Mouse (Mus musculus): ENCODE data around the gene Smap1.

The Smap1 gene

DNA sequence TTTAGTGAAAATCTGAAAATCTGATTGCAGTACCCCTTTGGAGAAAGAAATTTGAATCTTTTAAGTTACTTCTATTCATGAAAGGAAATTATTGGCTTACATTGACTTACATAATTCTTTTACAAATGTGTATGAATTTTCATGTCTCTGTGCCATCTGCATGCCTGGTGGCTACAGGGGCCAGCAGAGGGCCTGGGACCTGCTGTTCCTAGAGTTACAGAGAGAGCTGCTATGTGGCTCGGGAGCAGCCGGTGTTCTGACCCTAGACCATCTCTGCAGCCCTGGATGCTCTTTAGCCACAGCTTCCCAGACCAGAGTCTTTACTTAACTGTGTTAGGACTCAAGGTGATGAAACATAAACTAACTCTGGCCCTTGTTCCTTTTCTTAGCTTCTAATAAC is 1.8 kb downstream of the Smap1 start:
- no peak for DNase-seq (ENCODE audit: low spot score in 2 of 2)

DNA sequence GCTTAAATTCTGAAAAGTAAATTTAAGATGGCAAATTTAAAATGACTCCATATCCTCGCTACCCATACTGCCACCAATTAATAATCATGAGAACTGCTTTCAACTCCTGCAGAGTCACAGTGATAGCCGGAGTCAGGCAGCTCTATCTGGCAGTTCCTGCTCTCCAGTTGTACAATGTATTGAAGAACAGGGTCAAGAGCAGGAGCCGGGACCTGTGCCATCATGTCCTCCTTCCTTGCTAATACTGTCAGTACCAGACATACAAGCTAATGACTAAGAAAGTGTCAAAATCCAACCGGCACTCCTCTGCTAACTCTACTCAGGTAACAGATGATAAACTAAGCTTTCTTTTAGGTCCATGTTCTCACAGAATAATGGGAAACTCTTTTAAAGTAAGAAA is 3.0 kb downstream of the Smap1 start:
- DNase-seq (ENCODE audit: low spot score in 2 of 2): no peak

DNA sequence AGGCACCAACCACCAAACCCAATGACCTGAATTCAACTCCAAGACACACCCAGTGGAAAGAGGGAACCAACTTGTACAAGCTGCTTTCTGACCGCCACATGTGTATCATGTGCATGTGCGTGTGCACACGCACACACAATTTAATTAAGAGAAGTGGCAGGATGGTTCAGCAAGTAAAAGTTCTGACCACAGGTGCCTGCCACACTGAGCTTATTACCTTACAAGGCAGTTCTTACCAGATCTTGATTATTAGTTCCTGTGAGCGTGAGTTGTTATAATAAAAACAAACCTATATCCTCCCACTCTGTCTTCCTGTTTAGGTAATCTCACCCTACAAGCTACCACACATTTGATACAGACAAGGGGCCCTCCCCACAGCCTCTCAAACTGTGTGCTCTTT is 6.6 kb downstream of the Smap1 start:
- DNase-seq (ENCODE audit: low spot score in 2 of 2): no peak

DNA sequence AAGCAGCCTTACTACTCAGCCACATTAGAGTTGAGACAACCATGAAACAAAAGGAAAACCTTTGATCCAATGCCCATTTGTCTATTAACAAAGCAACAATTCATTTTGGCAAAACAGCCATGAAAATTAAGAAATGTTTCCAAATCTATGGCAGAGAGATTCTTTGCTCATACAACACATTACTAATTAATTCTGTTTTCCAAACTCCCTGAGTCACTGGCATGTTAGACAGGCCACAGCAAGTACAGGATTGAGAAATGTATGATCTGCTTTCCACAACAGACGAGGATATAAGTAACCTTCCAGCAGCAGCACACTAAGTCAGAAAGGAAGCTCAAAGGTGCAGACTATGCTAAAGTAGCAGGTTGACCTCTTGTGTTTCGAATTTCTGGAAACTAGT is 9.1 kb downstream of the Smap1 start:
- DNase-seq (ENCODE audit: low spot score in 2 of 2): no peak

DNA sequence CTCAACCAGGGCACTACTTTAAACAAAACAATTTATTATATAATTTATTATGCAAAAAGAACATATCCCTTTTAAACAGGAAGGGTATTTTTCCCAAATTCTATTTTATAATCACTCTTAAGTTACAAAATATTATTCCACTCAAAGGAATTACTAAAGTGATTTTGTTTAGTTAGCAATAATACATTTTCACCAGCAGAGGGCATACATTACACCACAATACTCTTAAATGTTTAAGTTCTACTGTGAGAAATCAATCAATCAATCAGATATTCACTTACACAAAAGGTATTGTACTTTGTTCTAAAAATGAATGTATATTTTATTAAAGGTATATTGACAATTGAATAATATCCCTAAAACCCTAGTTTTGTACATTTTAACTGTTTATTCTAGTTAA is 16.0 kb downstream of the Smap1 start:
- no peak for DNase-seq (ENCODE audit: low spot score in 2 of 2)

DNA sequence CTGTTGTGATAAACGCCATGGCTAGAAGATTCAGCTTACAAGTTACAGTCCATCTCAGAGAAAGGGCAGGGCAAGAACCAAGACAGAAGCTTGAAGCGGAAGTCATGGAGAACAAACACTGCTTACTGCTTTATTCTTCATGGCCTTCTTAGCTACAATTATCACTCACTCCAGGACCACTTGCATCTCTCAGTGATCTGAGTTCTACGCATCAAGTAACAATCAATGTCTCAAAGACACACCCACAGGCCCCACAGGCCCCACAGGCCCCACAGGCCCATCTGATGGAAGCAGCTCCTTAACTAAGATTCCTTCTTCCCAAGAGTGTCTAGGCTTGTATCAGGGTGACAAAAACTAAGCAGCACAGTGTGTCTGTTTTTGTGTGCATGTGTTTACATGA is 18.8 kb downstream of the Smap1 start:
- no peak for DNase-seq (ENCODE audit: low spot score in 2 of 2)

DNA sequence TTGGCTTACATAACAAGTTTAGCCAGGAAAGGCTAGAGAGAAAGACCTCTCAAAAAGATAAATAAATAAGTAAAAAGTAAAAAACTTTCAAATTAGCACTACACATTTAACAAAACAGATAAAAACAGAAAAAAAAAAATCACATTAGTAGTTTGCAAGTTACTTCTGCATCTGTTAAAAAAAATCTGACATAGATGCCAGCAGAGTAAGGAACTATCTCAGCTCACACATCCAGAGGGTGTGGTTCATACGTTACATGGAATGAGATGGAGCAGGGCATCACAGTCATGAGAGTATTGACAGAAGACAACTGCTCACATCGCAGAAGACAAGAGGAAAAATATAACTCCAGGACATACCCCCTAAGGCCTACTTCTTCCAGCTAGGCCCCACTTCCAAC is 19.4 kb downstream of the Smap1 start:
- DNase-seq (ENCODE audit: low spot score in 2 of 2): no peak

DNA sequence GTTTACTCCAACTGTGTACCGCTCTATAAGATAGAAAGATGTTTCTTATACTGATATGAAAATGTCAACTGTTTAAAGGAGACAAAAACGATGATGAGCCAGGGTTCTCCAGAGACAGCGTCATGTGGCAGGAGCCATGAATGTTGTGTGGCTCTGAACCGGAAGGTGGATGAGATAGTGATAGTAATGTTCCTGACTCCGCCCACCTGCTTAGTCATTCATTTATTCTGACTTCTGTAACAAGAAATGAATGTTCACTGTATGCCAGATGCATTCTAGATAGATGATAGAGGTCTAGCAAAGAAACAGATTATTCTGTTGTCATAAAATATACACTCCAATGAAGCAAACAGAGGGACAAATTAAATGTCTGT is 22.5 kb downstream of the Smap1 start:
- no peak for DNase-seq (ENCODE audit: low spot score in 2 of 2)

DNA sequence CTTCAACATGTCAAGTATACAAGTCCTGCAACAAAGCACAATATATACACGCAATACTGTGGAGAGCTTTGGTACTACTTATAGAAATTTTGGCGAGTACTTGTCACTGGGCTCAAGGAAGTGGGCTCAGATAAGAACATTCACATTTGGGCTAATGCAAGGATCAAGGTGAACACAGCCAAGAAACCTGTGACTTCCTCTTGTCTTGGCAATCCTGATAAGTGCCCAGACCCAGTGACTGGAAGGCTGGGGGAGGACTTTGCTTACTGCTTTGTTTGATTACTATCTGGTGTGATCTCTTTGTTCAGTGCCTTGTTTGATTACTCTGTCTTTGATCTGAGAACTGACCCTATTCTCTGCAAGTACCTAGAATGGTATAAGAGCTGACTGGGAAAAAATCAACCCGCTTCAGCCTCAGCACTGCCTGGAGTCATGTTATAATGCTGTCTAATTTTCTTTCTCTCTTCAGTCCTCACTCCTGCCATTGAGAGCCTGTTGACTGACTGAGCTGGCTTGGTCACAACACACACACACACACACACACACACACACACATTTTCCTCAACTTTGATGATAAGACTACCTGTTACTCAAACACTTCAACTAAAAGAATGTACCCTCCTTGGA is 23.0 kb downstream of the Smap1 start:
- no peak for DNase-seq (ENCODE audit: low spot score in 2 of 2)

DNA sequence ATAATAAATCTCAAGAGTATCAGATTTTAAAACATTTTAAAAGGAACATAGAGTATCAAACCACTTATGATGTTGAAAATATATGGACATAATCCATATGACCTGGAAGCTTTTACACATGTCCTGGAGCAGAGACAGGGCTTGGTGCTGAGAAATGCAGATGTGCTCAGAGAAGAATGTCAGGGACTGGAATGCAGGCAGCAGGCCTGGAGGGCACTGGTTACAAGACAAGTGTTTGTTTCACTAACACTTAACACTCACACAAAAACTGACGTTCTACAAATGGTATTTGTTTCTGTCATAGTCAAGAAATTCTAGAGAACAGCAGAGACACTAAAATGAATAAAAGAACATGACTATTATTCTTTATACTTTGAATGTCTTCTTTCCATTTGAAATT is 30.0 kb downstream of the Smap1 start:
- no peak for DNase-seq (ENCODE audit: low spot score in 2 of 2)

DNA sequence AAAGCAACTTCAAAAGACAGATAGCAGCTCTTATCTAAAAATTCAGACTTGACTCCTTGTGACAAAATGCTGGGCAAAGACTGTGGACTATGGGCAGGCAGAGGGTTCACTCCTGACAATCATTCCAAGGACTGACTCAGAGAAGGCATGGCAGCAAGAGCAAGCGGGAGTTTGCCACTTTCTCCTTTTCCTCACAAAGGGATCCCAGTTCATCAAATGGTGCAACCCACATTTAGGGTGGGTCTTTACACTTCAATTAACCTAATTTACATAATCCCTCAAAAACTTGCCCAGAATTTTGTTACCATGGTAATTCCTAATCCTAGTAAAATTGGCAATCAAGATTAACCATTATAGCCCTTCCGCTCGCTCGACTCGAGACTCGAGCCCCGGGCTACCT is 37.2 kb downstream of the Smap1 start:
- DNase-seq (ENCODE audit: low spot score in 2 of 2): no peak

DNA sequence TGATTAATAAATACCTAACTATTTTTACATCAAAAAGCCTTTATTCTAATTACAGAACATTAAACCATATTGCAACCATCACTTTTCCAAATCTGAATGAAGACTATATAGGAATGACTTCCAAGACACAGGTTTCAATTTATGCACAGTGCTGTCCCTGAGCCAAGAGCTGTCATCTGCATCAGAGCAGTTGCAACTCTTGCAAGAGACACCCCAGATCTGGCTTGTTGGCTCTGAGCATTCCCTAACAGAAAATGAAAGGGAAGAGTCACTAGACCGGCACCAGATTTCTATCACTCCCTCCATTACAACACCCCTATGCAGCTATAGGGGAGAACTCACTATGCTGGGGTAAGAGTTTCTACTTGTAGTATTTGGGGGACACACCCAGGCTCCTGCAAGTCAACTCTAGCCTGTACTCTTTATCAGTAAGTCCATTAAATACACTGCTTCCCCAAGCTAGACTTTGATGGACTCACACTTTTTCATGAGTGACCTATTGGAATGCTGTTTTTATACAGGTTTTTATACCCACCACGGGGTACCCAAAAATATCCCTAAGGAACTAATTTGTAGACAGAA is 37.9 kb downstream of the Smap1 start:
- no peak for DNase-seq (ENCODE audit: low spot score in 2 of 2)

DNA sequence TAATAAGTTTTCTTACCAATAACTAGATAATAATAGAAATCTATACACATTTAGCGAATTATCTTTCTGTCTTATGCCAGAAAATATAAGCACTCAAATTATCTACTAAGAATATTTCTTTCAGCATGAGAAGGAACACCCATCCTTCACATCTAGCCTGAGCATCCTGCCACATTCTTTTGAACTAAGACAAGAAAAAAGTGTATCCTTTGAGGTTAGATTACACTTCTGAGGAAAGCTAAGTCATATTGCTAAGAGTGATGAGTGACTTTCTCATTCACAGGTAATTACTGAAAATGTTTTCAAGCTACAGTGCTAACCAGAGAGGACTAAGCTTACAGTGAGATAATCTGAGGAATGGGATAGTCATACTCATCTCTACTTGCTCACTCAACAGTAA is 39.4 kb downstream of the Smap1 start:
- no peak for DNase-seq (ENCODE audit: low spot score in 2 of 2)

DNA sequence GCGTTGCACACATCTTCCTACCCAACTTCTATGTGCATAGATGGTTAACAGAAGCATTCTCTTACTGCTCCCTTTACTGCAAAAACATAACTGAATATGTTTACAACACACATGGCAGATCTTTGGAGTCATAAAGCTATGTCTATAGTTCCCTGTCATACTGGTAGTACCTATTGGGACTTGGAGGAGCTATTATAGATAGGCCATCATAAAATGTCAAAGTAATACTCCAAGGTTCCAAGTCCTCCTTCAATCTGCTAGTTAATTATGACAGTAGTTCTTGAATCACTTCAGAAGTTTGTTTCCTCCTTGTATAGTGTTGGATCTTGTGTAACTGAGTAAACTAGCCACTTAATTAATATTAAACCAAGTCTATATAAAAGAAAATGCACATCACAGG is 49.9 kb downstream of the Smap1 start:
- DNase-seq (ENCODE audit: low spot score in 2 of 2): no peak

DNA sequence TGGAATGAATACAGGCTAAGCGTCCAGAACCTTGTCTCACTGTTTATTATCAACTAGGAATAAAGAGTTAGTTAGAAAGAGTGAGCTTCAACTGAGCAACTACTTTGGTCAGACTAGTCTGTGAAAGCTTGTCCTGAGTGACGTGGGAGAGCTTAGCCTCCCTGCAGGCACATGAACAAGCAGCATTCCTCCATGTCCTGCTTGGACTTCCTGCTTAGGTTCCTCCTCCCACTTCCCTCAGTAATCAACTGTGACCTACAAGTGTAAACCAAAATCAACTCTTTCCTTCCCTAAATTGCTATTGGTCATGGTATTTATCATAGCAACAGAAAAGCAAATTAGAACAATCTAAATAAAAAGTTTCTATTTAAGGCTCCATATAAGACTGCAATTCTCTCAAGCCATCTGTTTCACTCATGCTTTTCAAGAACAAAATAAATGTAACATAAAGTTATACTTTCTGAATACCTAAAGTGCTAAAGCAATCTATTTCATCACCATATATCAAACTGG is 54.7 kb downstream of the Smap1 start:
- DNase-seq (ENCODE audit: low spot score in 2 of 2): no peak

DNA sequence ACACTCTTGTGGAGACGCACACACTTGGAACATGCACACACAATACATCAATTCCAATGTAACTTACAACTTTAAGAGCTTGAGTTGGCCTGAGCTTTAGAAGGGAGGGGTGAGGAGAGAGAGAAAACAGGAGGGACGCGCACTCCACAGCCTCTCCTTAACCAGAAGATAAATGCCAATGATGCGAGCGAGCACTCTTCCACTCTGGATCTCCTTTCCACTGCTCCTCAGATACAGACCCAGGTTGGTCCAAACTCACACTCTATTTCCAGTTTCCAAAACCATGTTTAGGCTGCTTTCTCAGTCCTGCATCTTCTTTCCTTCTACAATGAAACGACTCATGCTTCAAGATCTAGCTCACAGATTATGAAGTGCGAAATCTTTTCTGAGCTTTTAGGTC is 56.6 kb downstream of the Smap1 start:
- DNase-seq (ENCODE audit: low spot score in 2 of 2): no peak

DNA sequence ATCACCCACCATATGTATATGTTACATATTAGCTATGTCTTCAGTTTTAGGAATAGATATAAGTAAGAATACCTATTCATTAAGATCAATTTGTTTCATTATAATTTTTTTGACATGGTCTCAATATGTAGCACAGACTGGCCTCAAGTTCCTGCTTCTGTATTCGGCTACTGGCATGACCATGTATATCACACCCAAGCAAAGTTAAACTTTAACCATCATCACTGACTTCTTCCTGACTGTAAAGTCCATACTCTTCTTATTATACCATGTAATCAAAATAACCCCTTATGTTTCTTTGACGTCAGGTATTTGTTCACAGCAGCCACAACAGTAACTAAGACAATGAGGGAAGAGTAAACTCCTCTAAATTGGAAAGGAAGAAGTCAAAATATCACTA is 61.2 kb downstream of the Smap1 start:
- no peak for DNase-seq (ENCODE audit: low spot score in 2 of 2)

DNA sequence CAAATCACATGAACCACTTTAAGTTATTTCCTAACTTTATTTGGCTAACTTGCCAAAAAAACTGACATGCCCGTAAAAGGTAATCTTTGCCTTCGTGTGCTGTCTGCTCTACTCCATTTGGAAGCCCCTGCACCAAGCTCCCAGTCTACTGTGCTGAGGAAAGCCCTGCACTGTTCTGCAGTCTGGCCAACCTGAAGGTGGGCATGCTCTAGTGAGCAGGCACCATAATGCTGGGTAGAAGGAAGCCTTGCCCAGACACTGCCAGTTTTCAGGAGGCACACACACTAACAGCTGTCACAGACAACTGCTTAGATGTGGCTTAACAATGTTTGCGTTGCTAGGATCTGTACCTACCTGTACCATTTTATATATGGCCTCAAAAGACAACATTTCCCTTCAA is 66.5 kb downstream of the Smap1 start:
- DNase-seq (ENCODE audit: low spot score in 2 of 2): no peak

DNA sequence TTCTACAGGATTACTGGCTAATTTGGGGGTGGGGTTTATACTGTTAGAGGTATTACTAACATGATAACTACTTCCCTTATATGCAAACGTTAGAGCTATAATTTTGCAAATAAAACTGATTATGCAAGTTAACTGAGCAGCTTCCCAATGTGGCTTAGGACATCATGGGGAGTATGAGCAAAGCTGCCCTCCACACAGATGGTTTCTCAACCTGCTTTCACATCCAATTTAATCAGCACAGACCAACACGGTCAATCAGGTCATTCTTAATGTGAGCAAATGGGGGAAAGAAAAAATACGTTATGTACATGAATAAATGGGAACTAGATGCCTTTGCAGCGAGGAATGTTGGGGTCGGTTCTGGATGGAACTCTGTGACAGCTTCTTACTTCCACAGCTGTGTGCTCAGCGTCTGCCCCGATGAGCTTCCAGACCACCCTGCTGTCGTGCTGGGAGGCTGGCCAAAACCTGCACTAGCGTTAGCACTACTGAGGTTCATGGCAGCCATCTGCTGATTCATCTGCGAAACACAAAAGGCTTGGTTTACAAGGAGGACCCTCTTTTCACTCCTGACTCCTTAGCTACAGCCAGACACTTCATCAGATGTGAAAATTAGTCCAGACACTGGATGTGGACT is 76.0 kb downstream of the Smap1 start:
- no peak for DNase-seq (ENCODE audit: low spot score in 2 of 2)

DNA sequence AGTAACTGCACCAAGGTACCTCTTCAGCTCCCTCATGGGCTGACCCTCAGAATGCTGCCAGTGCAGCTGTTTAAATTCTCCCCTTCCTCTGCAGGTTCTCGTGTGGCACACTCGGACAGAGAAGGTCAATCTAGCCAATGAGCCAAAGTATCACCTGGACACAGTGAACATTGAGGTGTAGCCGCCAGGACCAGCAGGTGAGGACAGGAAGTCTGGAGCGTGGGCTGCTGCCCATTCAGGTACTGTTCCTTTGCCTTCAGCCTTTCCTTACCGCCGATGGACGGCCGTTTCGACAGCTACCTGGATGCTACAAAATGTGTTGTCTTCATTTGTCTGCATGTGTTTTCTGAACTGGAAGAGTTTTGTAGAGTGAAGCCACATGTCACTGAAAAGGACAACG is 77.1 kb downstream of the Smap1 start:
- no peak for DNase-seq (ENCODE audit: low spot score in 2 of 2)

DNA sequence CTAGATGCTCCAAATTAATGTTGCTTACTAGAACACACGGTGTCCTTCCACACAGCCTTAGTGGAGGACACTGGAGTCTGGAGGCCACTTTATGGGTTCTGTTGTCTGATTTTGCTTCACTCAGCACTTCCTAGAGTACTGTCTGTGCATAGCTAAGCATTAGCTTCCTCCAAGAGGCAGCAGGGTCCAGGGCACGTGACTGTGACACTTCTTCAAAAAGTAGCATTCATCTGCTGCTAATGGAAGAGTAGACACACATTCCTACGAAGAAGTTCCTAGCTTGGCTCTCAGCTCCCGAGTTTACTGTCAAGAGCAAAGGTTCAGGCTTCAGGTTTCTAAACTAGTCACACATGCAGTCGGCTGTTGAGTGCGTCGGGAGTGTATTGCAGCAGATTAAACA is 78.3 kb downstream of the Smap1 start:
- peak in 1 of 2 experiments; percentile 33 for DNase-seq (ENCODE audit: low spot score in 2 of 2)

DNA sequence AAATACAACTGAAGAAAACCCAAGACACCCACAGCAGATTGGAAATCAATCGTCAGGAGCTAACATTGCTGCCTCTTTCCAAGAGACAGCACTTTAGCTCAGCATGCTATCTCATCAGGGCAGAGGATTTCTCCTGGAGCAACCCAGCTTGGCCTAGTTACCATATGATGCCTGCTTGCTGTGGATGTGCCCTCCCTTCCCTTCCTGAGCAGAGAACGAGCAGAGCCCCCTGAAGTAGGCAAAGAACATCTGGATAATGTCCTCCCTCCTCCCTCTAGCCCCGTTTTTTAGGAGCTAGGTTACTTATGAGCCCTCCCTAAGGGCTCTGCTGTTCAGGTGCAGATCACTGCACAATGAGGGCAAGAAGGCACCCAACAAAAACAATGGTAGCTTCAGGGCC is 79.5 kb downstream of the Smap1 start:
- DNase-seq (ENCODE audit: low spot score in 2 of 2): no peak

DNA sequence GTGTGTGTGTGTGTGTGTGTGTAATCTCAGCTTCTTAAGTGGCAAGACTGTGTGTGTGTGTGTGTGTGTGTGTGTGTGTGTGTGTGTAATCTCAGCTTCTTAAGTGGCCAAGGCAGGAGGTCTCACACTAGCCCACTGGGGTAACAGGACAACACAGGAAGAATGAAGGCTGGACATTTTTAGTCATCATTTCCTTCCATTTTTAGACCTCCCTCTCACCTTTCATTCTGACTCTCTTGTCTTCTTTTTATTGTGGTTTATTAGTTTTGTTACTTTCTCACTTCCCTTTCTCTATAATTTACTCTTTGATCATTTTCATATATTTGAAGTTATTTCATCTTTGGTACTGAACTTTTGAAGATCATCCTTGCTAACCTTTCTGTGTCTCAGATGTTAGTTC is 81.2 kb downstream of the Smap1 start:
- no peak for DNase-seq (ENCODE audit: low spot score in 2 of 2)

DNA sequence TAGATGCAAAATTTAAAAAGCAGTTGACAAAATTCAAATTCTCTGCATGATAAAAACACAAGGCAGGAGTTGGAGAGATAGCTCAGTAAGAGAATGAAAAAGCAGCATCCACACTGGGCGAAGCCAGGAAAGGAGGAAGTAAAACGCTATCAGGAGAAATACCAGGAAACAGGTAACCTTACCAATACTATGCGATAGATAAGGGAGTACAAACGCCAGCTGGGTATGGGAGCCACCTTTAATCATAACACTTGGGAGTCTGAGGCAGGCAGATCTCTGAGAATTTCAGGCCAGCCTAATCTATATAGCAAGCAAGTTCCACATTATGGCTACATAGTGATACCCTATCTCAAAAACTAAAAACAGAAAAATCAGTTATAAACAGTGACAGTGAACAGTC is 85.5 kb downstream of the Smap1 start:
- no peak for DNase-seq (ENCODE audit: low spot score in 2 of 2)

All from frontal cortex, postnatal 36 days (tissue).